Mouse (Mus musculus) frontal cortex, postnatal 14 days (tissue): Measurements from ENCODE around the gene Triobp.
A peak's percentile ranks its signal among the peaks of the same experiment; 100 is the strongest.
"Not testable (repeated sequence)": the region's sequence is repeated elsewhere in the genome, so short reads cannot be mapped to it uniquely, and the experiment has no call there.

ENCODE experiments used
- DNase-seq, 2 experiments: peaks; one replicate each; pipeline ENCODE4 v3.0.0; 2022; ENCODE audit warnings: low spot score in 2 of 2

The Triobp gene

GRCm38 (mm10) chr15:79001559-79001958, 54.0 kb downstream of the Triobp start:
- no peak for DNase-seq

DNA sequence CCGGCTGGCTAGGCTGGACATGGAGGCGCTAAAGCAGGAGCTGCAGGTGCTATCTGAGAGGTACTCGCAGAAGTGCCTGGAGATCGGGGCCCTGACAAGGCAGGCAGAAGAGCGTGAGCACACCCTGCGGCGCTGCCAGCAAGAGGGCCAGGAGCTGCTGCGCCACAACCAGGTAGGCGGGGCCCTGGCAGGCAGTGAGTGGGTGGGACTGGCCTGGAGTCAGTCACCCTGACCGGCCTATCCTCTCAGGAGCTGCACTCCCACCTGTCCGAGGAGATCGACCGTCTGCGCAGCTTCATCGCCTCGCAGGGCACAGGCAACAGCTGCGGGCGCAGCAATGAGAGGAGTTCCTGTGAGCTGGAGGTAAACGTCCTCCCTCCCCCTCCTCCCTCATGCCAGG, 54.5 kb downstream of the Triobp start:
- DNase-seq = no peak

DNA sequence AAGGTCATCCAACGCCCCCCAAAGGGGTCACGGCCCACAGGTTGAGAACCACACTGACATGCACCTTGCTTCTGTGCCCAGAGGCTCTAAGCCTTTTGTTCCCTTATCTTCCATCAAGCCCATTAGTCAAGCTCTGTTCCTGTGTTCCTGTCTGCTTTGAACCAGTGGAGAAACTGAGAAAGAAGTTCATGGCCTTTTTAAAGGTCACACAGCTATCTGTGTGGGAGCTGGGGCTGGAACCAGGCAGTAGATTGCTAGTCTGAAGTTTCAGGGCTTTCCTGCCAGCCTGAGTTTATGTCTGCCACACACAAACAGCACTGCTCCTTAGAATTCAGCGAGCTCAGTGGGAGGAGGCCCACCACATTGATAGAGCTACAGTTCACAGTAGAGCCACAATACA, 55.6 kb downstream of the Triobp start:
- DNase-seq = no peak

DNA sequence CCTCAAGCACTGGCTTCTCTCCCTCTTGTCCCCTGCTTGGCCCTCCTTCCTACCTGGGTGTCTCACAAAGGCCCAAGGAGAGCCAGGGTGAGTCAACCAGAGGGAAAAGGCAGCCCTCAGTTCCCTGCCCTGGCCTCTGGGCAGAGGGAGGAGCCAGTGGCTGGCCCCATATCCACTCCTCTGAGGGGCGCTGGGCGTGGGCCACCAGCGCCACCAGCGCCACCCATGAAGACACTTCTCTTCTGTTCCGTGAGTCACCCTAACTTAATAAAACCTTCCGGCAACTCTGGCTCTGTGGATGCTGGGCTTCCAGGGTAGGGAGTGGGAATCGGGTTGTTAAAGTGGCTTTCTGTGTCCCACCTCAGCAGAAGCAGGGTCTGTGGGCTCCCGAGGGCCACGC, 58.1 kb downstream of the Triobp start:
- DNase-seq = no peak

GRCm38 (mm10) chr15:79006638-79007037, 59.1 kb downstream of the Triobp start:
- no peak for DNase-seq

- DNase-seq = no peak
These were observed 59.5 kb downstream of the Triobp start for GRCm38 (mm10) chr15:79007059-79007458.

DNA sequence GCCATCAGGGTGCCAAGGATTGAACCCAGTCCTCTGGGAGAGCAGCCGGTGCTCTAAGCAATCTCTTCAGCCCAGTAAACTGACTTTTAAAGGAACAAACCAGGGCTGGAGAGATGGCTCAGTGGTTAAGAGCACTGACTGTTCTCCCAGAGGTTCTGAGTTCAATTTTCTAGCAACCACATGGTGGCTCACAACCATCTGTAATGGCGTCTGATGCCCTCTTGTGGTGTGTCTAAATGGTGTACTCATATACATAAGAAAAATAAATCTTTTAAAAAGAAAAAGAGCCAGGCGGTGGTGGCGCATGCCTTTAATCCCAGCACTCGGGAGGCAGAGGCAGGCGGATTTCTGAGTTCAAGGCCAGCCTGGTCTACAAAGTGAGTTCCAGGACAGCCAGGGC, 60.3 kb downstream of the Triobp start:
- DNase-seq = not testable (repeated sequence)

GRCm38 (mm10) chr15:79009734-79010133, 62.2 kb downstream of the Triobp start:
- DNase-seq = no peak

DNA sequence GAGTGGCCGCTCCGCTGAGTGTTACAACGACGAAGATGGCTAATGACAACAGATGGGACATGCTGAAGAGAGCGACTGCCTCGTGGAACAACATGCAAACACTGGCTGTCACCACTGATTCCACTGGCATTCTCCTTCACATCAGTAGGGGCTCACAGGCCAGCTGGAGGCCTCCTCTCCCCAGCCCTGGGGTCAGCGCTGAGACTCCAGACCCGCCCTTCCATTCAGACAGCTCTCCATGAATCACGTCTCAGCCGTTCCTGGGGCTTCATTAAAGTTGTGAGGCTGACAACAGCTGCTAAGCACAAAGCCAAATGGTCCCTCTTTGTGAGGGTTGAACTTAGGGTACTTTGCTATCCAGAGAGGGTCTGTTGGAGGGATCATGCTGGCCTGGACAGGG, 64.0 kb downstream of the Triobp start:
- no peak for DNase-seq

DNA sequence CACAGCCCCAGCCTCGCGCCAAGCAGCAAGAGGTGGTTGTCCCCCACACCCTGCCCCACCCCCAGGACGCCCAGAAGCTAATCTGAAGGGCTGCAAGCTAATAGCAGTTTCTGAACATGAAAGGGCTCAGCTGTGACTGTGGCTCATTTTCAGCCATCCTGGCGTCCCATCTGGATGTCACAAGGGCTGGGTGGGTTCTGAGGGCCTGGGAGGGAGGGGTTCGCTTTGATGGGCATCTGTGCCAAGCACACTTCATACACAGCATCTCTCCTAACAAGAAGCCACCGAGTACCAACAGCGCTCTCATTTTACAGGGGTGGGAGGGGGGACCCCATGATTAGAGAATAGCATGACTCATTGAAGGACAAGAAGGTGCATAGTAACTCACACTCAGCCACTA, 65.9 kb downstream of the Triobp start:
- no peak for DNase-seq

DNA sequence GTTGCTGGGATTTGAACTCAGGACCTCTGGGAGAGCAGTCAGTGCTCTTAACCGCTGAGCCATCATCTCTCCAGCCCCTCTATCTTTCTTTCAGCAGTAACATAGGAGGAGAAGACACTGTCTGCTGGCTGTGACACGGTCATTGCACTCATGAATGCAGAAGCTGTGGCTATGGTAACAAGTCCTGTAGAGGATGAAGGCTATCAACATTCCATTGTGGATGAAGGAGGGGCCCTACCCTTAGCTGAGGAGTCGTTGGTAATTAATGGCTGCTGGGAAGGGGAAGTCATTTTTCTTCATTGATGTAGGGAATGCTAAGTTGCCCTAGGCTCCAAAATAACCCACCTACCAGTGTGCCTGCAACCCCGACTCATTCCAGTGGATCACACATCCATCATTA, 70.7 kb downstream of the Triobp start:
- no peak for DNase-seq

DNA sequence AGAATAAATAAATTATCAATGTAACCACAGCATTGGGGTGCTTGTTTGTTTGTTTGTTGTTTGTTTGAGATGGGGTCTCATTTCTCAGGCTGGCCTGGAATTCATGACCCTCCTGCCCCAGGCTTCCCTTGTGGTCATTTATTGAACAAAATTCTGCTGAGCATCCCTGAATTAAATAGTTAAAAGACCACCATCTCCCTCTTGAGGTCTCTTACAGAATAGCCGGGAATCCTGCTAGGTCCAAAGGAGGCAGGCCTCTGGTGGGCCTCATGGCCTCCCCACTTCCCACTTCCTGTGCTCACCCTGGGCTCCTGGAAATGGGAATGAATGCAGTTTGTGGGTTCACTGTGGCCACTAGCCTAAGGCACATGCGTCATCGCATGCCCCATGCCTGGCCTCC, 71.4 kb downstream of the Triobp start:
- no peak for DNase-seq

- DNase-seq = no peak
These were observed 75.2 kb downstream of the Triobp start for GRCm38 (mm10) chr15:79022671-79023230.

- DNase-seq = no peak
These were observed 75.8 kb downstream of the Triobp start for GRCm38 (mm10) chr15:79023366-79023765.

DNA sequence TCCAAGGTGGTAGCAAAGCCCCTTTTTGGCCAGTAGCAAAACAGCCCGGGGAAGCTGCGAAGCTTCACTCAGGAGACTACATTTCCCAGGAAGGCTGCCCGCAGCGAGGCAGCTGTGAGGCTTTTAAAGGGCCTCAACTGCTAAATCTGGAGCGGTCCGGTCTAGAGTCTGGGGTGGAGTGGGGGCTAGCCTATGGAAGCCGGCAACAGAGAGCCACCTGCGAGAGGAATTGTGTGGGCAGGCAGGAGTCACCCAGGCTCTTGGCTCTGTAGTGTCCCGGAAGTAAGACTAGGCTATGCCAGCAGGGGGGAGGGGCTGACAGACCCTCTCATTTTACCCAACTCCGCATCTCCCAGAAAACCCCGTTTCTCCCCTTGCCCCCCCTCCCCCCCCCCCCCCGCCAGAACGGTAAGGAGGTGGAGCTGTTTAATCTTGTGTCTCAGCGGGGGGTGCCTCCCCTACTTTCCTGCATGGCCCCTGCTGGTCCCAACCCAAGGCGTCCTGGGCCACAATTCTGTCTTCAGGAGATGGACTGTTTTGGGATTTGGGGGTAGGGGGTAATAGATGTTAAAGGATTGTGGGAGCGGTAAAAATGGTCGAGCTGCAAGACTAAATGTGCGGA, 78.3 kb downstream of the Triobp start:
- no peak for DNase-seq

- DNase-seq = no peak
These were observed 79.2 kb downstream of the Triobp start for GRCm38 (mm10) chr15:79026511-79027290.

DNA sequence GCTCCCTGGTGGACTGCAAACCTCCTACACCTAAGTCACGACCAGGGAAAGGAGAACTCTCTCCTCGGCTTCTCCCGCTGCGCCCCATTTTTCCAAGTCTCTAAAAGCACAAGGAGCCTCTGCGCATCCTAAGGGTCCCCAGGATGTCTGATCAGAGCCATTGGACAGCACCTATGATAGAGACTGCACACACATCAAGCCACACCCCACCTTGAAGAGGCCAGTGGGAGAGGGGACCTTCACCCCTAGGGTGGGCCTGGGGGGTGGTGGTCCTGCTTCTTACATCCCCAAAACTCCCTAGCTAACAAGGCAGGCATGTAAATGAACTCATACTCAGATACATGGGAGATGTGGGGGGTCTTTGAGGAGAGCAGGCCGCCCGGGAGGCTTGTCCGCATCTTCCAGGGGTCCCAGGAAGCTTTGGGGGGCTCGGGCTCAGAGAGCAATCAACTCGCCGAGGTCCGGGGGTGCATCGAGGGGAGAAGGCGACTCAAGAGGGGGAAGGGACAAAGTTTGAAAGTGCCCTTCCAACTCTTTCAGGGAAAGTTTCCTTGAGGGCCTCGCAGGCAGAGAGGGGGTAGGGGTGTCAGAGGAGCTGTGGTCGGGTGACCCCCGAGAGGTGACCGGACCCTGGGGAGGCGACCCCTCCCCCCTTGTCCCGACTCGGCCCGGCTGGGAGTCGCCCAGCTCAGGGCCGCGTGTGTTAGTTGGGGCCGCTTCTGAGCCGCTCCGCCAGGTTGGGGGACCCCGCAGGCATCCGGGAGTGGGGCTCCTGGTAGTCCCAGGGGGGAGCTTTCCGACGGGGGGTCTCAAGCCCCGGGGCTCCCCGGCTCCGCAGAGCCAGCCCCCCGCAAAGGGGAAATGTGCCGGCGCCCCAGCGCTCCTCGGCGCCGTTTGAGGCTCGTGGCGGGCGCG, 80.0 kb downstream of the Triobp start:
- no peak for DNase-seq

- peak; percentile 84 to 90 for DNase-seq
These were observed 80.8 kb downstream of the Triobp start, which contains the start of gene H1f0 for GRCm38 (mm10) chr15:79028237-79028738. H1f0 (plus strand) TSS chr15:79028450.

DNA sequence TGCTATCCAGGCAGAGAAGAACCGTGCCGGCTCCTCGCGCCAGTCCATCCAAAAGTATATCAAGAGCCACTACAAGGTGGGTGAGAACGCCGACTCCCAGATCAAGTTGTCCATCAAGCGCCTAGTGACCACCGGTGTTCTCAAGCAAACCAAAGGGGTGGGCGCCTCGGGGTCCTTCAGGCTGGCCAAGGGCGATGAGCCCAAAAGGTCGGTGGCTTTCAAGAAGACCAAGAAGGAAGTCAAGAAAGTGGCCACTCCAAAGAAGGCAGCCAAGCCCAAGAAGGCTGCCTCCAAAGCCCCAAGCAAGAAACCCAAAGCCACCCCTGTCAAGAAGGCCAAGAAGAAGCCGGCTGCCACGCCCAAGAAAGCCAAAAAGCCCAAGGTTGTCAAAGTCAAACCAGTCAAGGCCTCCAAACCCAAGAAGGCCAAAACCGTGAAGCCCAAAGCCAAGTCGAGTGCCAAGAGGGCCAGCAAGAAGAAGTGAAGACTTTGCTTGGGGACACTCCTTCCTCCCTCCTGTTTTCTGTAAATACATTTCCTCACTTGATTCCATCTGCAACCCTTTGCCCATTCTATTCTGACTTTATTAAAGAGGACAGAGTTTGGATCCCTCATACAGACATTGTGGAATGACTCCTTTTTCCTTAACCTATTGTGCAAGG, 81.4 kb downstream of the Triobp start:
- no peak for DNase-seq

DNA sequence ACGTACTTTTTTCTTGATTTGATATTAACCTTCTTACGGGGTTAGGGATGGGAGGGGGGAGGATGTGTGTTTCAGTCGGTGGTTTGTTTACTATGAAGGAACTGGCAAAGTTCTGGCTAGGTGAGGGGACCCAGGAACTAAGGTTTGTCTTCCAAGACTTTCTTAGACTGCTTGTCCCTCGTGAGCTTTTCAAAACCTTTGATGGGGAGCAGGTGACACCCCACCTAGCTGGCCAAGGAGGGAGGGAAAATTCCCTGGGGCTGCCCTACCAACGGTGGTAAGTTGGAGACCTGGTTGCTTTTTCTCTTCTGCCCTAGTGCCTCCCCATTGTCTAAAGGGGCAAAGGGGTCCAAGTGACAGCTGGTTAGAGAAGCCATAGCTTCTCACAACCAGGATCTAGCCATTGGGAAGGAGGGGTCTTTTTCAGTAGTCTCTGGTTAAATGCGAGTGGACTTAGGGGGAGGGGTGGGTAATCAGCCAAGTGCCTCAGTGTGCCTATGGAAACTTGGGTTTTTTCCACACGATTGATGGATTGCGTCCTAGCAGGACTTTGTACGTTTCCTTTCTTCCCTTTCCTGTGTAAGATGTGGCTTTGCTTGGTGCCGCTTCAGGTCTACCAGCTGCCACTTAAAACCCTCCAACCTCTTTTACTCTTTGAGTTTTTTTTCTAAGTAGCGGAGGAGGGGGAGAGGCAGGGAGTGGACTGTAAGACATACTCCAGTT, 82.2 kb downstream of the Triobp start:
- DNase-seq = no peak
